Mouse (Mus musculus): ENCODE data around the gene Zfp597. TPM values are rescaled to one million over a fixed set of nuclear protein-coding genes. Genes with fewer than 3 reads are reported as not detected.
A peak's percentile ranks its signal among the peaks of the same experiment; 100 is the strongest.

Gene Zfp597
- polyA plus RNA-seq, 1 experiment, result 14.3 TPM

GRCm38 (mm10) chr16:3893739-3894138 is 9.4 kb upstream of the Zfp597 start:
- TF ChIP-seq POLR2A (IDR thresholded peaks at IDR 0.05; ENCODE audit: control insufficient read depth, low read depth, low read length), result no peak
- TF ChIP-seq CTCF (IDR thresholded peaks at IDR 0.05; ENCODE audit: control insufficient read depth, insufficient read depth, insufficient replicate concordance, low read depth, low read length), result no peak
- H3K4me3 ChIP-seq (ENCODE audit: control insufficient read depth, low read depth, low read length), result no peak overlapping the region
- no peaks in the 10 kb centered on the region for H3K27me3 ChIP-seq (ENCODE audit: control insufficient read depth, insufficient read depth, low read length)
- H3K4me1 ChIP-seq (ENCODE audit: control insufficient read depth, insufficient read depth, low read length), result peaks cover 3% of the 10 kb centered on the region; the same call in 1 of the 2 replicates
- no peak overlapping the region for H3K27ac ChIP-seq (ENCODE audit: control insufficient read depth, insufficient read depth, low read depth, low read length)
- H3K36me3 ChIP-seq (ENCODE audit: control insufficient read depth, insufficient read depth, low read length), result peaks cover 1% of the 10 kb centered on the region; the same call in 1 of the 2 replicates

GRCm38 (mm10) chr16:3891621-3892295 is 7.4 kb upstream of the Zfp597 start:
- Histone ChIP-seq H3K4me3 (ENCODE audit: control insufficient read depth, low read depth, low read length) (no peak overlapping the region), H3K27ac (ENCODE audit: control insufficient read depth, insufficient read depth, low read depth, low read length) (no peak overlapping the region), H3K27me3 (ENCODE audit: control insufficient read depth, insufficient read depth, low read length) (no peaks in the 10 kb centered on the region), H3K4me1 (ENCODE audit: control insufficient read depth, insufficient read depth, low read length) (peaks cover 3% of the 10 kb centered on the region; the same call in 1 of the 2 replicates), H3K36me3 (ENCODE audit: control insufficient read depth, insufficient read depth, low read length) (no peaks in the 10 kb centered on the region)
- TF ChIP-seq CTCF (IDR thresholded peaks at IDR 0.05; ENCODE audit: control insufficient read depth, insufficient read depth, insufficient replicate concordance, low read depth, low read length) (no peak), POLR2A (IDR thresholded peaks at IDR 0.05; ENCODE audit: control insufficient read depth, low read depth, low read length) (no peak)

- Histone ChIP-seq H3K4me1 (ENCODE audit: control insufficient read depth, insufficient read depth, low read length) (peaks cover 8% of the 10 kb centered on the region), H3K36me3 (ENCODE audit: control insufficient read depth, insufficient read depth, low read length) (no peaks in the 10 kb centered on the region), H3K27ac (ENCODE audit: control insufficient read depth, insufficient read depth, low read depth, low read length) (peak overlapping the region; percentile 95), H3K4me3 (ENCODE audit: control insufficient read depth, low read depth, low read length) (peak overlapping the region; percentile 99), H3K27me3 (ENCODE audit: control insufficient read depth, insufficient read depth, low read length) (no peaks in the 10 kb centered on the region)
- TF ChIP-seq POLR2A (IDR thresholded peaks at IDR 0.05; ENCODE audit: control insufficient read depth, low read depth, low read length) (no peak), CTCF (IDR thresholded peaks at IDR 0.05; ENCODE audit: control insufficient read depth, insufficient read depth, insufficient replicate concordance, low read depth, low read length) (no peak)
These were observed 807 bp upstream of the Zfp597 start for GRCm38 (mm10) chr16:3885065-3885670.

- Histone ChIP-seq H3K4me3 (ENCODE audit: control insufficient read depth, low read depth, low read length) (no peak overlapping the region), H3K36me3 (ENCODE audit: control insufficient read depth, insufficient read depth, low read length) (no peaks in the 10 kb centered on the region), H3K27me3 (ENCODE audit: control insufficient read depth, insufficient read depth, low read length) (no peaks in the 10 kb centered on the region), H3K4me1 (ENCODE audit: control insufficient read depth, insufficient read depth, low read length) (no peaks in the 10 kb centered on the region; the same call in 1 of the 2 replicates), H3K27ac (ENCODE audit: control insufficient read depth, insufficient read depth, low read depth, low read length) (no peak overlapping the region)
- TF ChIP-seq CTCF (IDR thresholded peaks at IDR 0.05; ENCODE audit: control insufficient read depth, insufficient read depth, insufficient replicate concordance, low read depth, low read length), result no peak
- TF ChIP-seq POLR2A (IDR thresholded peaks at IDR 0.05; ENCODE audit: control insufficient read depth, low read depth, low read length), result no peak
These were observed 8.0 kb downstream of the Zfp597 start for GRCm38 (mm10) chr16:3876346-3876745.

GRCm38 (mm10) chr16:3872216-3873047 is 11.9 kb downstream of the Zfp597 start, which contains the start of gene Naa60:
TSS of gene Naa60 (plus strand) at chr16:3872375.
- Histone ChIP-seq H3K4me3 (ENCODE audit: control insufficient read depth, low read depth, low read length) (peak within 1 kb of the TSS; percentile 94), H3K27me3 (ENCODE audit: control insufficient read depth, insufficient read depth, low read length) (no peaks in the 10 kb centered on the region), H3K4me1 (ENCODE audit: control insufficient read depth, insufficient read depth, low read length) (no peaks in the 10 kb centered on the region; the same call in 1 of the 2 replicates), H3K36me3 (ENCODE audit: control insufficient read depth, insufficient read depth, low read length) (peaks cover 5% of the 10 kb centered on the region; the same call in 1 of the 2 replicates), H3K27ac (ENCODE audit: control insufficient read depth, insufficient read depth, low read depth, low read length) (peak within 1 kb of the TSS; percentile 90)
- TF ChIP-seq CTCF (IDR thresholded peaks at IDR 0.05; ENCODE audit: control insufficient read depth, insufficient read depth, insufficient replicate concordance, low read depth, low read length), result no peak
- TF ChIP-seq POLR2A (IDR thresholded peaks at IDR 0.05; ENCODE audit: control insufficient read depth, low read depth, low read length), result peak; percentile 91

- no peak for TF ChIP-seq CTCF (IDR thresholded peaks at IDR 0.05; ENCODE audit: control insufficient read depth, insufficient read depth, insufficient replicate concordance, low read depth, low read length)
- no peak for TF ChIP-seq POLR2A (IDR thresholded peaks at IDR 0.05; ENCODE audit: control insufficient read depth, low read depth, low read length)
- peak overlapping the region; percentile 90 for H3K27ac ChIP-seq (ENCODE audit: control insufficient read depth, insufficient read depth, low read depth, low read length)
- no peaks in the 10 kb centered on the region for H3K27me3 ChIP-seq (ENCODE audit: control insufficient read depth, insufficient read depth, low read length)
These were observed 12.5 kb downstream of the Zfp597 start for GRCm38 (mm10) chr16:3871815-3872214.

GRCm38 (mm10) chr16:3859254-3859653 is 25.1 kb downstream of the Zfp597 start:
- Histone ChIP-seq H3K36me3 (ENCODE audit: control insufficient read depth, insufficient read depth, low read length) (no peaks in the 10 kb centered on the region), H3K27ac (ENCODE audit: control insufficient read depth, insufficient read depth, low read depth, low read length) (no peak overlapping the region), H3K4me3 (ENCODE audit: control insufficient read depth, low read depth, low read length) (no peak overlapping the region), H3K27me3 (ENCODE audit: control insufficient read depth, insufficient read depth, low read length) (no peaks in the 10 kb centered on the region), H3K4me1 (ENCODE audit: control insufficient read depth, insufficient read depth, low read length) (no peaks in the 10 kb centered on the region)
- TF ChIP-seq CTCF (IDR thresholded peaks at IDR 0.05; ENCODE audit: control insufficient read depth, insufficient read depth, insufficient replicate concordance, low read depth, low read length), result no peak
- no peak for TF ChIP-seq POLR2A (IDR thresholded peaks at IDR 0.05; ENCODE audit: control insufficient read depth, low read depth, low read length)

More at GRCm38 (mm10) chr16:3871815-3872214, 12.5 kb downstream of the Zfp597 start:
- Histone ChIP-seq H3K36me3 (ENCODE audit: control insufficient read depth, insufficient read depth, low read length) (peaks cover 7% of the 10 kb centered on the region), H3K4me3 (ENCODE audit: control insufficient read depth, low read depth, low read length) (peak overlapping the region; percentile 94), H3K4me1 (ENCODE audit: control insufficient read depth, insufficient read depth, low read length) (no peaks in the 10 kb centered on the region; the same call in none of the 2 replicates)

Data from testis, adult 2 months (tissue).